Mouse (Mus musculus): ENCODE measurements at regions not wholly inside any gene's neighbourhood (a gene's known extent, or its start where the extent isn't known, plus 50 kb on each side); places are given as distances from the start of the nearest gene placed in this dataset.
A peak's percentile ranks its signal among the peaks of the same experiment; 100 is the strongest.
"Not testable (repeated sequence)": the region's sequence is repeated elsewhere in the genome, so short reads cannot be mapped to it uniquely, and the experiment has no call there.

- no peak overlapping the region for H3K4me3 ChIP-seq
- 70% methylated on average over 4 of the region's 4 CpGs for WGBS
- no peak overlapping the region for H3K9ac ChIP-seq (ENCODE audit: low read depth, low read length)
- intact Hi-C loops (cut with DNase I): loop anchor here (10.0 kb wide), 1 partner anchor 713 kb away; the partner anchor contains the start of gene Efna5
- H3K4me1 ChIP-seq (ENCODE audit: control insufficient read depth, insufficient read depth, low read length): no peaks in the 10 kb centered on the region
- TF ChIP-seq POLR2A (IDR thresholded peaks at IDR 0.05; ENCODE audit: insufficient read depth, low read depth, low read length) (no peak), EP300 (IDR thresholded peaks at IDR 0.05; ENCODE audit: insufficient read depth, low read depth, low read length) (no peak), CTCF (IDR thresholded peaks at IDR 0.05) (no peak)
- no peak for DNase-seq
- no peaks in the 10 kb centered on the region; the same call in 1 of the 2 replicates for H3K36me3 ChIP-seq (ENCODE audit: control insufficient read depth, insufficient read depth, low read length)
- H3K79me2 ChIP-seq (replicated peaks; ENCODE audit: control insufficient read depth, insufficient read depth, low read length): no peaks in the 10 kb centered on the region
- no peaks in the 10 kb centered on the region for H3K27me3 ChIP-seq (ENCODE audit: control insufficient read depth, insufficient read depth, low read length)
- no peak overlapping the region for H3K27ac ChIP-seq
These were observed 709.6 kb downstream of the Efna5 start for GRCm38 (mm10) chr17:62171532-62171931.

- TF ChIP-seq CTCF (IDR thresholded peaks at IDR 0.05) (no peak), POLR2A (IDR thresholded peaks at IDR 0.05; ENCODE audit: insufficient read depth, low read depth, low read length) (no peak), EP300 (IDR thresholded peaks at IDR 0.05; ENCODE audit: insufficient read depth, low read depth, low read length) (no peak)
- Histone ChIP-seq H3K27ac (no peak overlapping the region), H3K79me2 (replicated peaks; ENCODE audit: control insufficient read depth, insufficient read depth, low read length) (no peaks in the 10 kb centered on the region), H3K9ac (ENCODE audit: low read depth, low read length) (no peak overlapping the region), H3K27me3 (ENCODE audit: control insufficient read depth, insufficient read depth, low read length) (no peaks in the 10 kb centered on the region), H3K4me3 (no peak overlapping the region), H3K4me1 (ENCODE audit: control insufficient read depth, insufficient read depth, low read length) (no peaks in the 10 kb centered on the region), H3K36me3 (ENCODE audit: control insufficient read depth, insufficient read depth, low read length) (no peaks in the 10 kb centered on the region; the same call in 1 of the 2 replicates)
- DNase-seq: no peak
- 29% methylated on average over 1 of the region's 1 CpGs for WGBS
- intact Hi-C loops (cut with DNase I): loop anchor here (10.0 kb wide), 1 partner anchor 253 kb away; no protein-coding TSS in a partner anchor
These were observed 719.7 kb downstream of the Efna5 start for GRCm38 (mm10) chr17:62161457-62161856.

GRCm38 (mm10) chr17:62160301-62160700 lies 720.8 kb downstream of the Efna5 start:
- WGBS: 40% methylated on average over 2 of the region's 2 CpGs
- no peak overlapping the region for H3K9ac ChIP-seq (ENCODE audit: low read depth, low read length)
- no peak overlapping the region for H3K4me3 ChIP-seq
- no peaks in the 10 kb centered on the region for H3K79me2 ChIP-seq (replicated peaks; ENCODE audit: control insufficient read depth, insufficient read depth, low read length)
- no peaks in the 10 kb centered on the region for H3K4me1 ChIP-seq (ENCODE audit: control insufficient read depth, insufficient read depth, low read length)
- no peak for DNase-seq
- no peaks in the 10 kb centered on the region for H3K27me3 ChIP-seq (ENCODE audit: control insufficient read depth, insufficient read depth, low read length)
- intact Hi-C loops (cut with DNase I): loop anchor here (10.0 kb wide), 1 partner anchor 254 kb away; no protein-coding TSS in a partner anchor
- H3K36me3 ChIP-seq (ENCODE audit: control insufficient read depth, insufficient read depth, low read length): no peaks in the 10 kb centered on the region; the same call in 1 of the 2 replicates
- TF ChIP-seq EP300 (IDR thresholded peaks at IDR 0.05; ENCODE audit: insufficient read depth, low read depth, low read length) (no peak), POLR2A (IDR thresholded peaks at IDR 0.05; ENCODE audit: insufficient read depth, low read depth, low read length) (no peak), CTCF (IDR thresholded peaks at IDR 0.05) (no peak)
- H3K27ac ChIP-seq: peak overlapping the region; percentile 20; the same call in 1 of the 2 replicates

- H3K9ac ChIP-seq (ENCODE audit: low read depth, low read length): no peak overlapping the region
These were observed 746.1 kb downstream of the Efna5 start for GRCm38 (mm10) chr17:62135050-62135449.

GRCm38 (mm10) chr17:62111703-62112102 lies 769.4 kb downstream of the Efna5 start:
- H3K4me1 ChIP-seq (ENCODE audit: control insufficient read depth, insufficient read depth, low read length); H3K9ac ChIP-seq (ENCODE audit: low read depth, low read length); H3K4me3 ChIP-seq; H3K79me2 ChIP-seq (replicated peaks; ENCODE audit: control insufficient read depth, insufficient read depth, low read length); H3K27me3 ChIP-seq (ENCODE audit: control insufficient read depth, insufficient read depth, low read length); H3K36me3 ChIP-seq (ENCODE audit: control insufficient read depth, insufficient read depth, low read length); DNase-seq; H3K27ac ChIP-seq; intact Hi-C loops (cut with DNase I): not testable (repeated sequence)
- WGBS: 90% methylated on average over 3 of the region's 3 CpGs

More at GRCm38 (mm10) chr17:62135050-62135449, 746.1 kb downstream of the Efna5 start:
- 92% methylated on average over 3 of the region's 3 CpGs for WGBS
- Histone ChIP-seq H3K4me1 (ENCODE audit: control insufficient read depth, insufficient read depth, low read length) (no peaks in the 10 kb centered on the region), H3K27ac (no peak overlapping the region), H3K36me3 (ENCODE audit: control insufficient read depth, insufficient read depth, low read length) (no peaks in the 10 kb centered on the region), H3K4me3 (no peak overlapping the region), H3K79me2 (replicated peaks; ENCODE audit: control insufficient read depth, insufficient read depth, low read length) (no peaks in the 10 kb centered on the region), H3K27me3 (ENCODE audit: control insufficient read depth, insufficient read depth, low read length) (no peaks in the 10 kb centered on the region)
- no peak for TF ChIP-seq CTCF (IDR thresholded peaks at IDR 0.05)
- no peak for TF ChIP-seq POLR2A (IDR thresholded peaks at IDR 0.05; ENCODE audit: insufficient read depth, low read depth, low read length)
- no peak for TF ChIP-seq EP300 (IDR thresholded peaks at IDR 0.05; ENCODE audit: insufficient read depth, low read depth, low read length)
- DNase-seq: no peak
- intact Hi-C loops (cut with DNase I): no loop called here

GRCm38 (mm10) chr17:62109052-62109451 lies 772.1 kb downstream of the Efna5 start:
- H3K4me3 ChIP-seq: no peak overlapping the region
- TF ChIP-seq CTCF (IDR thresholded peaks at IDR 0.05): no peak
- no peak for TF ChIP-seq POLR2A (IDR thresholded peaks at IDR 0.05; ENCODE audit: insufficient read depth, low read depth, low read length)
- TF ChIP-seq EP300 (IDR thresholded peaks at IDR 0.05; ENCODE audit: insufficient read depth, low read depth, low read length): no peak
- no peaks in the 10 kb centered on the region for H3K4me1 ChIP-seq (ENCODE audit: control insufficient read depth, insufficient read depth, low read length)
- H3K27ac ChIP-seq: no peak overlapping the region
- intact Hi-C loops (cut with DNase I): no loop called here
- no peak for DNase-seq
- no peaks in the 10 kb centered on the region for H3K36me3 ChIP-seq (ENCODE audit: control insufficient read depth, insufficient read depth, low read length)
- no peak overlapping the region for H3K9ac ChIP-seq (ENCODE audit: low read depth, low read length)
- H3K27me3 ChIP-seq (ENCODE audit: control insufficient read depth, insufficient read depth, low read length): no peaks in the 10 kb centered on the region
- no peaks in the 10 kb centered on the region for H3K79me2 ChIP-seq (replicated peaks; ENCODE audit: control insufficient read depth, insufficient read depth, low read length)

All from heart, adult 2 months (tissue).